Mouse (Mus musculus) forelimb bud, embryonic 11.5 days (tissue): Measurements from ENCODE around the gene Rbl1.

Experiments used
- DNase-seq: peaks from one replicate; pipeline ENCODE4 v3.0.0-alpha.2; 2012; ENCODE audit warnings: low read depth, low spot score

Gene Rbl1

GRCm38 (mm10) chr2:157133769-157134478 lies 70.4 kb downstream of the Rbl1 start:
- DNase-seq = no peak

GRCm38 (mm10) chr2:157132686-157133540 lies 71.4 kb downstream of the Rbl1 start:
- DNase-seq = no peak

DNA sequence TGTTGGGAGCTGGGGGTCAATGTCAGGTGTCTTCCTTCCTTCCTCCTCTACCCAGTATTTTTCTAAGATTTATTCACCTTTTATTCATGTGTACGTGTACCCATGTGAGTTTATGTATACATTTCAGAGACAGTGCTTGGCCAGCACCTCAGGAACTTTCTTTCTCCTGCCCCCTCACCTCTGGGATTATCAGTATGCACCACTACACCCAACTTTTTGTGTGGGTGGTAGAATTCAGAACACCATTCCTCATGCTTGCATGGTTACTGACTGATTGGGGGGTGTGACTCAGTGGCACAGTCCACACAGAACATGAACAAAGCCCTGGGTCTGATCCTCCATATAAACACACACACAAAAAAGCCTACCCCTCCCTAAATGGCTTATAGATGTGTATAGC lies 72.2 kb downstream of the Rbl1 start:
- no peak for DNase-seq

GRCm38 (mm10) chr2:157130813-157131514 lies 73.4 kb downstream of the Rbl1 start:
- no peak for DNase-seq

DNA sequence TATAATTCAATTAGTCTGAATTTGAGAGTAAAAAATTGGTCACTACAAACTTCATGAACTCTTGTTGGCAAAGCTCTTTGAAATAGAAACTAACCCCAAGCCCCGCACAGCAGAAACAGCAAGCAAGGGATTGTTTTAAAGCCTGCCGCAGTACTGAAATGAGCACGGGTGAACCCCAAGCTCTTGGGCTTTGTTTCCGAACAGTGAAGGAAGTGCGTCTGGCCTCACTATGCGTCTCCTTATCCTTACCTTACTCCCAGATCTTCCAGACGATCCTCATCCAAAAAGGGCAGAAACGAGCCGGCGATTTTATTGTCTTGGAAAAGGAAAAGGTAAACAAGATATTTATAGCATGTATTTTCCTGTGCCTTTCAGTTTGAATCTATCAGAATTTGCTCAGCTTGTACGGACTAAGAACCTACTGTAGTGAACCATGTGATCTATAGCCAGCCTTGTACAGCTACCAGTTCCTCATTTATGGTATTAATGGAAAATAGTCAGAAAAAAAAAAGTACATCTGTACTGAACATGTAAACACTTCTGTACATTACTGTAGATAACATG lies 74.7 kb downstream of the Rbl1 start:
- DNase-seq = no peak

GRCm38 (mm10) chr2:157129096-157129495 lies 75.2 kb downstream of the Rbl1 start:
- no peak for DNase-seq

- DNase-seq = no peak
These were observed 76.3 kb downstream of the Rbl1 start for GRCm38 (mm10) chr2:157128072-157128471.

DNA sequence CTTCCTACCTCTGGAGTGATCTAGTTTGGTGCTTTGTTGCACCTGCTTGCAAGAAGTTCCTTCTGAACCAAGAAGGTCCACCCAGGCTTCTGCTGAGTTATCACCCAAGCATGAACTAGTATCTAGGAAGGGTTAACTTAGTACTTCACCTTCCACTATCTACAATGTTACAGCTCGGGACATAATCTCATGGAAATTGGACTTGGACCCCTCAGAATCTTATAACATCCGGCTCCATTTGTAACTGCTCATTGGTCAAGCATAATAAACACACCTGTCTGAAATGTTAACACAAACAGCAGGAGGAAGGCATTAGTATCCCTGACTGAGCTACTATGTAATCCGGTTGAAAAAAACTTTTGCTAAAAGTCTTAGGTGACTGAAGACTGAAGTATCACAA lies 77.0 kb downstream of the Rbl1 start:
- no peak for DNase-seq

DNA sequence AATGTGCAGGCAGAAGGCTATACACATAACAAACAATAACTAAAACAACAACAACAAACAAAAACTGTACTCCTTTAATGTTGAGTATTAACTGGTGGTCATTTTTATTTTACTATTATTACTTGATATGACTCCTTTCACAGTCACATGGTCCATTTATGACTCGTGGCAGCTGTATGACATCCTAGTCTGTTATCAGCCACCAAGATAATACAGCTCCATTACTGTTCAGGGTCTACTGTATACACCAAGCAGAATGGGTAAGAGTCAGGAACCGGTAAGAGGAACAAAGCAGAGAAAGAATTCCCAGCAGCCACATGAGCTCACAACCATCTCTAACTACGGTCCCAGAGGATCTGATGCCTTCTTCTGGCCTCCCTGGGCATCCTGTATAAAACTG lies 79.1 kb downstream of the Rbl1 start:
- DNase-seq = no peak

GRCm38 (mm10) chr2:157121766-157122165 lies 82.6 kb downstream of the Rbl1 start:
- no peak for DNase-seq

- no peak for DNase-seq
These were observed 85.3 kb downstream of the Rbl1 start for GRCm38 (mm10) chr2:157119075-157119474.

DNA sequence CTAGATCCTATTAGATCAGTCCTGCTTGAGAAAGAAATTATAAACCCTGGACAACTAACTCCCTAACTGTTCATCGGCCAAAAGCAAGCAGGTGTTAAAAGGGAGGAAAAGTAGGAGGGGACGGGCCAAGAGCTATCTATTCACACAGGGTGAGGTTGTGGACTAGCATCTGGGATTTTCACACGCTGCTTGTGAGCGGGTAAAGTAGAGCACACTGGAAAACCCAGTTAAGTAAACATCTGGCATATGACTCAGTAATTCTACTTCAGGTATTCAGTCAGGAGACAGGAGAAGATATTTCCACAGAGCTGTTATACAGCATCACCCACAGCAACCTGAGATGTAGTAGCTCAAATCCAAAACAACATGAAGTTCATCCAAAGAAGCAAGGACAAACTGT lies 85.8 kb downstream of the Rbl1 start:
- no peak for DNase-seq

DNA sequence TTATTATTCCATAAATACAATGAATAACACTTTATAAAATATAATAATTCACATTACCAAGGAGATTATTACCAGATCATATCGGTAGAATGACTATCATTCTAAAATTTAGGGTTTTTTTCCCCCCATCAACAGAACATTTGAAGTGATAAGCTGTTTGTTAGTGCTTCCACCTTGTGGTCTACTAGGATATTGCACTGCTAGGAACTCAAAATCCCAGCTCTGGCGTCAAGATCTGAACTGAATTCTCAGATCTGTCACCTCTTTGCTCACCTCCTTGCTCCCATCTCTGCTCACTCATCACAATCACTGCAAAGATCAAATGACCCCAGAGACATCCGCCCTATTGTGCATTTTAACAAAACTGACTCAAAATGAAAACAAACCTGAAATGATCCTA lies 87.4 kb downstream of the Rbl1 start:
- peak; percentile 43 for DNase-seq

- no peak for DNase-seq
These were observed 96.1 kb downstream of the Rbl1 start for GRCm38 (mm10) chr2:157108236-157108635.

DNA sequence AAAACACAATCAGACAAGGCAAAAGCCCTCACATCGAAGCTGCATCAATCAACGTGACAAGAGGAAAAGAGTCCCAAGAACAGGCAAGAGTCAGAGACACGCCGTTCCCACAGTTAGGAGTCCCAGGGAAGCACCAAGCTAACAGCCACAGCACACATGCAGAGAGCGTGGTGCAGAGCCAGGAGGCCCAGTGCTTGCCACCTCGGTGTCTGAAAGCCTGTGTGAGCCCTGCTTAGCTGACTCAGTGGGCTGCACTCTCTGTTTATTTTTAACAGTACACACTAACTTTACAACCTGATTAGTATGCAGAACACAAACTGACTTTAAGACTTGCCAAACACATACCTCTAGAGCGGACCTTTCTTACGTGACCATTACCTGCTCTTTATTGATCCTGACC lies 99.9 kb downstream of the Rbl1 start:
- DNase-seq = no peak

DNA sequence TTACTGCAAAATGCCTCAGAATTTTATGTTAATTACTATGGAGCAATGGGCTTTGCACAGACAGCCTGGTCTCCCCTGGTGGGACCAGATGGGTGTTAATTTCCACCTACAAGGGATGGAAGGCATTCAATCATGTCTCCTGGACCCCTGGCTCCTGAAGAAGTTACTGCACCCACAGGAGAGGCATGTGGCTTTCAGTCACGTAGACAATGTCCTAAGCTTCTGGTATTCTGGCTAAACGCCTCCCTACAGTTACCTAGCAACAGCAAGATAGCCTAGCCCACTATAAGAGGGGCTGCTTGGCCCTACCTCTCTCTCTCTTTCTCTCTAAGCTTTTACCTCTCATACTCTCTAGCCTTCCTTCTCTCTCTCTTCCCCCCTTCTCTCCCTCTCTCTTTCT lies 102.1 kb downstream of the Rbl1 start:
- no peak for DNase-seq

- no peak for DNase-seq
These were observed 102.7 kb downstream of the Rbl1 start for GRCm38 (mm10) chr2:157101650-157102049.

DNA sequence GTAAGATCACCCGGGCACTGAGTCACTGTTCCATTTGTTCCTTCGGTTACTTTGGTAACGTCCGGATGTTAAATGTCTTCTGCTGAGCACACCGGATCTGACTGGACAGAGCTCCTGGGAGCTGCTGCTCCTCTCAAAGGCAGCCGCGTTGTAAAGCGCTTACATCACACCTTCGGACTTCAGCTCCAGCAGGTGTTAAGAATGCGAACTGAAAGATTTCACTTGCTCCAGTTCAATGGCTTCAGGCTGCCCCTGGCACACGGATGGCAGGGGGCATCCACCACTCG lies 104.1 kb downstream of the Rbl1 start:
- no peak for DNase-seq

DNA sequence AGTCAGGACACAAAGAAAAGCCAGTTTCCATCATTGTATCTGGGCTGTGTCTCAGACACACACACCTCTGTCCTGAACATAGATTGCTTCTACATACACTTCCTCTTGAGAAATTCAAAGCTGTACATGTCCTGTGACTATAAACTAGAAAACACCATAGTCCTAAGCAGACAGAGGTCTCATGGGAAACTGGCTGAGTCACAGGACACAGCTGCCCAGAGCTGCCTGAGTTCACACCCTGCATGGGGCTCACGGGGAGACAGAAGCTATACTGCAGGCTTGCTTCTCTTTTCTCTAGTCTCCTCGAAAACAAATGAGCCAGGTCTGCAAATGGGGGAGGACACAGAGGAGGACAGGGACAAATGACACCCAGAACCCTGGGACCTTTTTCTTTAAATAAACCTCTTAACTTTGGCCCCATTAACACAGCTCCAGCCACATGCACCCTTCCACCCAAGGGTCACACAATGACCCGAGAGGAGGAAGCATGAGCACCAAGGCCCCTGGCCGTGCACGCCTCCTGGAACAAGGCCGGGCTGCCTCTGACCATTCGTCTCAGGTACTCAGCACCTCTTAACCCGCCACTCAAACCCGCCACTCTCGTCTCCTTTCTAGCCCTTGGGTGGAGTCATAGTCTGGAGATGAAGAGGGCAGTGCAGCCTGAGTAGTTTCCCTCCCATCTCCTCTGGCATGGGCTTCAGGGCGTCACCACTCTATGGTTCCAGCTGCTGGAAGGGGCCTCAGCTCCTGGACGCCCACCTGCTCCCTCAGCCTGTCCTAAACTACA lies 104.6 kb downstream of the Rbl1 start:
- no peak for DNase-seq
